Comparison of ENCODE assay signal across 8 mouse cellular contexts in the genomic region with DNA sequence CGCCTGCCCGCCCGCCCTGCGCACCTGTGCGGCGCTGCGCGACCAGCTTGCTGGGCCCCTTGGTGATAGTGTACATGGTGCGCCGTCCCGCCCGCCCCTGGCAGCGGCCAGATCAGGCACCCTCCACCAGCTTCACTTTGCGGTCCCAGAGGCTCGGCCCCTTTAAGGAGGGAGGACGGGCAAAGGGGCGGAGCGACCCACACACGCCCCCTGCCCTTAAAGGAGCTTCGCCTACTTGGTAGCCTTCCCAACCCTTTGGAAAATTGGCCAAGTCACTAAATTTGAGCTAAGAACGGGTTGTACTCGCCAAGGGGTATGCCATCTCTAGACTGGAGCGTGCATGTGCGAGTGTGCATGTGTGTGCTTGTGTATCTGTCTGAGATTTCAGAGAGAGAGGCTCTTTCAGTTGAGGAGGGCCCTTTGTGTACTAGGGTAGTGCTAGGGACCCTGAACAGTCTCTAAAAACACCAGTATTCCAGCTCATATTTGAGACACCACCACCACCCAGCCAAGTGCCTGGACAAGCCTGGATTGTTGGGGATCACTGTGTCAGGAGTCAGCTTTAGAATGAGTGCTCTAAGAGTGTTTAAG. TPM values are rescaled to one million over a fixed set of nuclear protein-coding genes. Genes with fewer than 3 reads are reported as not detected.
DNase-seq lines count a peak whose midpoint lies in the region; ATAC-seq and TF ChIP-seq lines count a peak whose summit lies in the region.

A gene (minus strand): TSS at position 164 of the 591 bp plus-strand sequence.

- ATAC-seq in Patski: peak; percentile 49
- ATAC-seq in hindbrain, embryonic 14.5 days (ENCODE audit: low FRiP score): peak; percentile 88

- TF ChIP-seq CTCF in Patski (IDR thresholded peaks at IDR 0.05): no peak

- DNase-seq in Patski (ENCODE audit: low read depth, low spot score): no peak
- peak; percentile 86 for DNase-seq in cerebellum, adult 9-11 months
- DNase-seq in frontal cortex, postnatal 36 days (ENCODE audit: low spot score in 2 of 2): peak; percentile 82
- peak; percentile 77 for DNase-seq in hindbrain, embryonic 14.5 days (ENCODE audit: low spot score)
- peak; percentile 76 to 79 for DNase-seq in left cerebral cortex, adult 18-20 months (ENCODE audit: low spot score in 2 of 2)
- peak; percentile 85 to 88 for DNase-seq in lung, postnatal 4 days
- DNase-seq in right cerebral cortex, postnatal 25 days: peak; percentile 83
- peak; percentile 85 for DNase-seq in yolk sac, embryonic 10.5 days (ENCODE audit: low spot score)

- H3K27ac ChIP-seq in hindbrain, embryonic 14.5 days: 0 out of 2 replicates have a peak within 1 kb of the TSS, but pooled peaks have one; percentile 10

- under 1% methylated on average over 24 of the region's 24 CpGs for WGBS in hindbrain, embryonic 14.5 days

- peaks cover 12% of the 10 kb centered on the region for H3K4me1 ChIP-seq in hindbrain, embryonic 14.5 days (replicated peaks; ENCODE audit: control insufficient read depth, insufficient read depth, low read length)

- H3K9me3 ChIP-seq in hindbrain, embryonic 14.5 days (ENCODE audit: control insufficient read depth, low read length): no peaks in the 10 kb centered on the region

- H3K4me3 ChIP-seq in hindbrain, embryonic 14.5 days (replicated peaks; ENCODE audit: low read length): peak within 1 kb of the TSS; percentile 72

- in situ Hi-C loops in Patski (cut with MboI; ENCODE audit: low pct_unique_long_range_greater_than_20kb): no loop called here

- no peaks in the 10 kb centered on the region for H3K36me3 ChIP-seq in hindbrain, embryonic 14.5 days (replicated peaks; ENCODE audit: control insufficient read depth, insufficient read depth)

- peak within 1 kb of the TSS; percentile 92 for H3K4me2 ChIP-seq in hindbrain, embryonic 14.5 days (replicated peaks)

- H3K9ac ChIP-seq in hindbrain, embryonic 14.5 days: peak within 1 kb of the TSS; percentile 70

- H3K27me3 ChIP-seq in Patski: no peaks in the 10 kb centered on the region
- H3K27me3 ChIP-seq in hindbrain, embryonic 14.5 days (ENCODE audit: control insufficient read depth, insufficient read depth, low read length): no peaks in the 10 kb centered on the region

- POLR2A ChIA-PET in Patski (lab: Charles Lee): interaction anchor here (0.8 to 1.6 kb wide), 3 partner anchors 9 to 37 kb away, joined by 3 to 8 read pairs (median 3); no protein-coding TSS in a partner anchor

- CTCF ChIA-PET in Patski (lab: Charles Lee): interaction anchor here (0.6 to 1.4 kb wide), 3 partner anchors 11 to 35 kb away, joined by 3 to 4 read pairs (median 3); a partner anchor contains a TSS

RNA-seq across cellular contexts. Expression of the gene that starts here (rescaled TPM):
- 57.8 TPM for polyA plus RNA-seq in Patski (2021)
- polyA plus RNA-seq in hindbrain, embryonic 14.5 days (2014; fragmentation: Nextera tagmentation; extraction: Ambion mirVana): 26.8 and 27.3 TPM in 2 replicates
- 10 to 100 TPM; 20.0 to 25.6 TPM for total RNA-seq in left cerebral cortex, adult 18-20 months (2021)
